Mouse (Mus musculus): Measurements from ENCODE around the gene Mettl3.
"Not testable (repeated sequence)": the region's sequence is repeated elsewhere in the genome, so short reads cannot be mapped to it uniquely, and the experiment has no call there.

Mettl3 gene

GRCm38 (mm10) chr14:52304644-52305271, at the start of gene Mettl3:
TSS of gene Mettl3 (minus strand) at chr14:52305128.
- peak; percentile 72 for DNase-seq (ENCODE audit: low spot score)

- no peak for DNase-seq (ENCODE audit: low spot score)
These were observed 34.6 kb upstream of the Mettl3 start for GRCm38 (mm10) chr14:52339512-52339852.

- DNase-seq (ENCODE audit: low spot score) = no peak
These were observed 34.0 kb upstream of the Mettl3 start for GRCm38 (mm10) chr14:52338751-52339511.

- no peak for DNase-seq (ENCODE audit: low spot score)
These were observed 27.2 kb upstream of the Mettl3 start for GRCm38 (mm10) chr14:52332171-52332570.

GRCm38 (mm10) chr14:52331069-52331750, 26.3 kb upstream of the Mettl3 start:
- no peak for DNase-seq (ENCODE audit: low spot score)

GRCm38 (mm10) chr14:52327910-52328812, 23.2 kb upstream of the Mettl3 start, which contains the start of gene Sall2:
TSS of gene Sall2 (minus strand) at chr14:52328762.
- no peak for DNase-seq (ENCODE audit: low spot score)

- no peak for DNase-seq (ENCODE audit: low spot score)
These were observed 22.5 kb upstream of the Mettl3 start for GRCm38 (mm10) chr14:52327375-52327901.

- no peak for DNase-seq (ENCODE audit: low spot score)
These were observed 21.0 kb upstream of the Mettl3 start for GRCm38 (mm10) chr14:52325890-52326289.

- DNase-seq (ENCODE audit: low spot score) = no peak
These were observed 14.4 kb upstream of the Mettl3 start for GRCm38 (mm10) chr14:52319361-52319760.

GRCm38 (mm10) chr14:52316441-52317225, 11.7 kb upstream of the Mettl3 start:
- DNase-seq (ENCODE audit: low spot score) = no peak

- no peak for DNase-seq (ENCODE audit: low spot score)
These were observed 11.0 kb upstream of the Mettl3 start for GRCm38 (mm10) chr14:52315792-52316440.

GRCm38 (mm10) chr14:52315283-52315780, 10.4 kb upstream of the Mettl3 start:
- no peak for DNase-seq (ENCODE audit: low spot score)

GRCm38 (mm10) chr14:52314808-52315150, 9.9 kb upstream of the Mettl3 start:
- DNase-seq (ENCODE audit: low spot score) = no peak

- DNase-seq (ENCODE audit: low spot score) = no peak
These were observed 9.2 kb upstream of the Mettl3 start for GRCm38 (mm10) chr14:52313931-52314807.

GRCm38 (mm10) chr14:52310906-52311305, 6.0 kb upstream of the Mettl3 start:
- DNase-seq (ENCODE audit: low spot score) = no peak

GRCm38 (mm10) chr14:52310343-52310742, 5.4 kb upstream of the Mettl3 start:
- DNase-seq (ENCODE audit: low spot score) = not testable (repeated sequence)

- no peak for DNase-seq (ENCODE audit: low spot score)
These were observed 1.2 kb upstream of the Mettl3 start for GRCm38 (mm10) chr14:52306100-52306499.

- not testable (repeated sequence) for DNase-seq (ENCODE audit: low spot score)
These were observed 1.4 kb downstream of the Mettl3 start for GRCm38 (mm10) chr14:52303517-52303916.

GRCm38 (mm10) chr14:52295558-52296264, 9.2 kb downstream of the Mettl3 start:
- no peak for DNase-seq (ENCODE audit: low spot score)

Data from spleen, adult 12 weeks (tissue).